Comparison of ENCODE assay signal across 10 mouse cellular contexts in genomic region chr2:76101889-76102602, GRCm38 (mm10).
DNase-seq lines count a peak whose midpoint lies in the region; ATAC-seq lines count a peak whose summit lies in the region.
"Had no signal": no experiment of that assay in that cellular context is flagged by ENCODE, and none has a peak within 500 bp of the region (broad histone marks: within the 10 kb centered on the region; RNA-seq: fewer than 3 reads in every experiment).

No protein-coding gene starts in this region.

- ATAC-seq in neural tube, embryonic 15.5 days (ENCODE audit: low FRiP score) = no peak
- ATAC-seq in monocyte, adult 5-6 weeks (replicated peaks; ENCODE audit: insufficient number of reproducible peaks, low FRiP score, low TSS enrichment, poor library complexity, severe bottlenecking) = no peak

- no peak overlapping the region for H3K4me3 ChIP-seq in neural tube, embryonic 15.5 days (replicated peaks)
- H3K4me3 ChIP-seq: heart, embryonic 15.5 days; limb, embryonic 13.5 days had no signal

- no peaks in the 10 kb centered on the region for H3K27me3 ChIP-seq in neural tube, embryonic 15.5 days (replicated peaks)
- H3K27me3 ChIP-seq: heart, embryonic 15.5 days had no signal

- no peaks in the 10 kb centered on the region for H3K36me3 ChIP-seq in neural tube, embryonic 15.5 days
- H3K36me3 ChIP-seq: heart, embryonic 15.5 days; limb, embryonic 13.5 days had no signal

- H3K4me2 ChIP-seq in neural tube, embryonic 15.5 days = no peak overlapping the region
- H3K4me2 ChIP-seq: heart, embryonic 15.5 days; limb, embryonic 13.5 days had no signal

- peak; percentile 45 for DNase-seq in heart, adult 11 months
- DNase-seq in heart, adult 8-10 months (ENCODE audit: low spot score) = no peak
- peak; percentile 78 for DNase-seq in neural tube, embryonic 10.5 days (ENCODE audit: extremely low spot score, low spot score)
- peak; percentile 61 for DNase-seq in kidney, postnatal 10 days
- peak; percentile 60 for DNase-seq in yolk sac, embryonic 10.5 days (ENCODE audit: low spot score)
- no peak for DNase-seq in urinary bladder, postnatal 14 days (ENCODE audit: low spot score)

- H3K27ac ChIP-seq in neural tube, embryonic 15.5 days (replicated peaks) = no peak overlapping the region
- H3K27ac ChIP-seq: heart, embryonic 15.5 days; limb, embryonic 13.5 days had no signal

- no peaks in the 10 kb centered on the region for H3K9me3 ChIP-seq in neural tube, embryonic 15.5 days (replicated peaks)
- H3K9me3 ChIP-seq: heart, embryonic 15.5 days; limb, embryonic 13.5 days had no signal

- H3K4me1 ChIP-seq in neural tube, embryonic 15.5 days = peaks cover 17% of the 10 kb centered on the region

- no peak overlapping the region for H3K9ac ChIP-seq in neural tube, embryonic 15.5 days (replicated peaks)
- H3K9ac ChIP-seq: heart, embryonic 15.5 days; limb, embryonic 13.5 days had no signal

- WGBS in neural tube, embryonic 15.5 days = 19% methylated on average over 14 of the region's 14 CpGs

Comparison
In these comparisons a context has a peak if more than half of its experiments do, and no peak if none do; other contexts are left out.
1. DNase-seq: peak in heart, adult 11 months (single experiment), neural tube, embryonic 10.5 days (single experiment), kidney, postnatal 10 days (single experiment) and yolk sac, embryonic 10.5 days (single experiment); none in heart, adult 8-10 months (single experiment) and urinary bladder, postnatal 14 days (single experiment).